Mouse (Mus musculus): ENCODE measurements around the gene Mapk8. TPM values are rescaled to one million over a fixed set of nuclear protein-coding genes. Genes with fewer than 3 reads are reported as not detected.

Mapk8 gene
- polyA plus RNA-seq, 1 experiment = 6.2 TPM

DNA sequence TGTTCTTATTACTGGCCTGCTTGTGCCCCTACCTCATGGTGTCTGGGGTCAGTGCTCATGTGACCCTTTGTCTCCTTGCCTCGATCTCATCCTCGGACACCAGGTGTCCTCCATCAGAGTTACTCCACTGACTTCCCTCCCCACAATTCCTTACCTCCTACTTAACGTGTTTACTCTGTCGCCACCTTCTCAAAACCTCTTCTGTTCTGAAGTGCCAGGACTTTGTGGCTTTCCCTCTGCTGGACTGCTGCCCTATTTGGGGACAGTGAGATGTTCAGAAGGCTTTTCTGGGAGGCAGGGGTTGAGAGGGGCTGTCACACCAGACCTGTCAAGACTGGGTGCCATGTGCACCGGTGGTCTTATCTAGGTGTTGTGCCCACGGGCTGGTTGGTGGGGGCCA lies 94.1 kb downstream of the Mapk8 start:
- 83% methylated on average over 6 of the region's 6 CpGs for WGBS

DNA sequence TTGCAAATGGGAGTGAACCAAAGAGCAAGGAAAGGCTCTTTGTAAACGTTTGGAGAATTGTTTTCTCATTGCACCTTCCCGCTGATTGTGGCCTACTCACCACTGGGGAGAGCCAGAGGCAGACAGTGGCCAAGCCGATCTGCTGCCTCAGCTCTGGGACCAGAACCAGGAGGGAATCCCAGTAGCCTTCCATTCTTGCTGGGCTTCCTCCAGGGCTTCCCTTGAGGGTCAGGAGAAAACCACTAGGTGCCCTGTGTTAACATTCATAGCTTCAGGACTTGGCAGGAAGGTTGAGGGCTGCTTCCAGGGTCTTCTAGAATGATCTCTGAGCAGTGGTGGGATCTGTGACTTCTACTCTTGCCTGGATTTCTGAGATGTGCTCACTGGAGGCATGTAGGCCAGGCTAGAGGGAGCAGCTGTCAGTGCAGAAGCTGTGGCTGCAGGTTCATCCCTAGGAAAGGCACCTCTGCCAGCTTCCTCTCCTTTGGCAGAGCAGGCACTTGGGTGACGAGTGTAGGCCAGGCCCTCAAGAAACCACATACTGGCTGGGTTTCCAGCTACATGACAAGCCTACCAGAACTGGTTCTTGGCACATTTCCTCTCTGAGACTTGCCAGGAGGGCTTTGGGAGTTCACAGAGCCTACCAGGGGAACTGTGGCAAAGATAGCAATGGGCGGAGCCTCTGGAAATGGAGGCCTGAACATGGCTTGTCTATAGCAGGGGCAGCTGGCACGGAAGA lies 94.8 kb downstream of the Mapk8 start:
- Histone ChIP-seq H3K4me3 (ENCODE audit: extremely low read depth, insufficient read depth, insufficient read length) (no peak overlapping the region), H3K27ac (ENCODE audit: insufficient read depth, low read length) (no peak overlapping the region), H3K27me3 (ENCODE audit: control insufficient read depth, insufficient read depth, low read length) (peaks cover 8% of the 10 kb centered on the region), H3K4me1 (ENCODE audit: control insufficient read depth, insufficient read depth, insufficient read length) (no peaks in the 10 kb centered on the region), H3K36me3 (ENCODE audit: control insufficient read depth, insufficient read depth, low read length) (no peaks in the 10 kb centered on the region)
- DNase-seq (ENCODE audit: low read depth in 1 of 2, low spot score in 2 of 2) = no peak
- 74% methylated on average over 6 of the region's 6 CpGs for WGBS
- TF ChIP-seq CTCF (IDR thresholded peaks at IDR 0.05; ENCODE audit: extremely low read depth, insufficient read depth, insufficient read length, insufficient replicate concordance) (no peak), POLR2A (IDR thresholded peaks at IDR 0.05; ENCODE audit: low read depth, low read length) (no peak)

More for the DNA sequence above, 94.1 kb downstream of the Mapk8 start:
- Histone ChIP-seq H3K36me3 (ENCODE audit: control insufficient read depth, insufficient read depth, low read length) (no peaks in the 10 kb centered on the region), H3K27me3 (ENCODE audit: control insufficient read depth, insufficient read depth, low read length) (peaks cover 8% of the 10 kb centered on the region), H3K27ac (ENCODE audit: insufficient read depth, low read length) (no peak overlapping the region), H3K4me1 (ENCODE audit: control insufficient read depth, insufficient read depth, insufficient read length) (no peaks in the 10 kb centered on the region), H3K4me3 (ENCODE audit: extremely low read depth, insufficient read depth, insufficient read length) (no peak overlapping the region)
- no peak for TF ChIP-seq POLR2A (IDR thresholded peaks at IDR 0.05; ENCODE audit: low read depth, low read length)
- no peak for DNase-seq (ENCODE audit: low read depth in 1 of 2, low spot score in 2 of 2)

DNA sequence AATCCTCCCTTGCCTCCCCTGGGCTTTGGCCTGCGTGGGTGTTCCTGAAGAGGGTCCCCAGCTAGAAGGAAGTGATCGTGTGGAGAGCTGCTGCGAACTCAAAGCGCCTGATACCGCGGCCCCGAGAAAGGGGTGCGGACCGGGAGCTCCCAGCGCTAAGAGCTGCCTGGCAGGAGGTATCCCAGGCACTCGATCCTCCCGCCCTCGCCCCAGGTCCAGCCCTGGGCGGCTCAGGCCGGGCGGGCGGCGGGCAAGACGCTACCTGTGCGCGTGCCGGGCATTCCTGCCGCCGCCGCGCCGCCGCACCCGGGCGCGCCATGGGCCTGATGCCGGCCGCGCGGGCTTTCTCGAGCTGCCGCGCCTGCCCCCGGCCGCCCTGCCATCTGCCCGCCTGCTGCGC lies 95.9 kb downstream of the Mapk8 start:
- H3K27me3 ChIP-seq (ENCODE audit: control insufficient read depth, insufficient read depth, low read length) = peaks cover 8% of the 10 kb centered on the region
- H3K4me3 ChIP-seq (ENCODE audit: extremely low read depth, insufficient read depth, insufficient read length) = no peak overlapping the region
- no peaks in the 10 kb centered on the region for H3K4me1 ChIP-seq (ENCODE audit: control insufficient read depth, insufficient read depth, insufficient read length)
- TF ChIP-seq CTCF (IDR thresholded peaks at IDR 0.05; ENCODE audit: extremely low read depth, insufficient read depth, insufficient read length, insufficient replicate concordance) (no peak), POLR2A (IDR thresholded peaks at IDR 0.05; ENCODE audit: low read depth, low read length) (no peak)
- no peaks in the 10 kb centered on the region for H3K36me3 ChIP-seq (ENCODE audit: control insufficient read depth, insufficient read depth, low read length)
- no peak overlapping the region for H3K27ac ChIP-seq (ENCODE audit: insufficient read depth, low read length)
- DNase-seq (ENCODE audit: low read depth in 1 of 2, low spot score in 2 of 2) = no peak
- WGBS = 3% methylated on average over 42 of the region's 42 CpGs

DNA sequence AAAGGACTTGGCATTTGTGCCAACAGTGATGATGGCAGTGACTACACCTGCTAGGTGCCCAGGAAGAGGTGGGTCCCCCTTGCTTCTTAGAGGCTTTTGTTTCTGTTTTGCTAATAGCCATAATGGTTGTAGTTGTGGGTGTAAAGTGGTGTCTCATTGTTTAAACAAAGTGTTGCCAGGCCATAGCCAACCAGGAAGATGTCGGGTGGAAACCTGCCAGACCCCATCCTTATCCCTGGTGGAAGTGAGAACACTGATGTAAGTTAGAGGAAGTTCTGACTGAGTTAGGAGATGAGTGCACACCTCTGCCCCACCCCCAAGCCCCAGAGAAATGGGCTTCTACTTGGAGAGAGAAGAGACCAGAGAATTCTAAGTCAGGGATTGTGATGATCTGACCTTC lies 98.8 kb downstream of the Mapk8 start:
- H3K27me3 ChIP-seq (ENCODE audit: control insufficient read depth, insufficient read depth, low read length) = peaks cover 8% of the 10 kb centered on the region
- no peak overlapping the region for H3K27ac ChIP-seq (ENCODE audit: insufficient read depth, low read length)
- DNase-seq (ENCODE audit: low read depth in 1 of 2, low spot score in 2 of 2) = no peak
- H3K4me3 ChIP-seq (ENCODE audit: extremely low read depth, insufficient read depth, insufficient read length) = no peak overlapping the region
- H3K36me3 ChIP-seq (ENCODE audit: control insufficient read depth, insufficient read depth, low read length) = no peaks in the 10 kb centered on the region
- H3K4me1 ChIP-seq (ENCODE audit: control insufficient read depth, insufficient read depth, insufficient read length) = no peaks in the 10 kb centered on the region
- no peak for TF ChIP-seq POLR2A (IDR thresholded peaks at IDR 0.05; ENCODE audit: low read depth, low read length)
- no peak for TF ChIP-seq CTCF (IDR thresholded peaks at IDR 0.05; ENCODE audit: extremely low read depth, insufficient read depth, insufficient read length, insufficient replicate concordance)
- WGBS = 59% methylated on average over 1 of the region's 1 CpGs

DNA sequence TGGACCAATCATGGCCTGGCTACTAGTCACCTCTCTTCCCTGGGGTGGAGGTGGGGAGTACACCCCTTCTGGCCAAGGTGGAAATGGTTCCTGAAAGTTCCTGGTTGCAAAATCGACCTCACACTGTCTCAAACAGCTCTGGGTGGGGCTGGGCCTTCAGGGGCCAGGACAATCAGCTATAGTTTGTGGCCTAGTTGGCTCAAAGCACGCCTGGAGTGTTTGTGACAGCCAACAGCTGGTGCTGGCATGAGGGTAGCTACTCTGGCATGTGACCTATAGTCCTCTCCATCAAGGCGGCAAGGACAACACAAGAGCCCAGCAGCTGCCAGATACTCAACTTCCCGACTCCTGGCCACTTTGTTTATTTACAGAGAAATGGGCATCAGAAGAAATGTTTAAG lies 99.2 kb downstream of the Mapk8 start:
- Histone ChIP-seq H3K27ac (ENCODE audit: insufficient read depth, low read length) (no peak overlapping the region), H3K27me3 (ENCODE audit: control insufficient read depth, insufficient read depth, low read length) (peaks cover 8% of the 10 kb centered on the region), H3K4me1 (ENCODE audit: control insufficient read depth, insufficient read depth, insufficient read length) (no peaks in the 10 kb centered on the region), H3K4me3 (ENCODE audit: extremely low read depth, insufficient read depth, insufficient read length) (no peak overlapping the region), H3K36me3 (ENCODE audit: control insufficient read depth, insufficient read depth, low read length) (no peaks in the 10 kb centered on the region)
- 63% methylated on average over 4 of the region's 4 CpGs for WGBS
- no peak for DNase-seq (ENCODE audit: low read depth in 1 of 2, low spot score in 2 of 2)
- TF ChIP-seq POLR2A (IDR thresholded peaks at IDR 0.05; ENCODE audit: low read depth, low read length) (no peak), CTCF (IDR thresholded peaks at IDR 0.05; ENCODE audit: extremely low read depth, insufficient read depth, insufficient read length, insufficient replicate concordance) (no peak)

DNA sequence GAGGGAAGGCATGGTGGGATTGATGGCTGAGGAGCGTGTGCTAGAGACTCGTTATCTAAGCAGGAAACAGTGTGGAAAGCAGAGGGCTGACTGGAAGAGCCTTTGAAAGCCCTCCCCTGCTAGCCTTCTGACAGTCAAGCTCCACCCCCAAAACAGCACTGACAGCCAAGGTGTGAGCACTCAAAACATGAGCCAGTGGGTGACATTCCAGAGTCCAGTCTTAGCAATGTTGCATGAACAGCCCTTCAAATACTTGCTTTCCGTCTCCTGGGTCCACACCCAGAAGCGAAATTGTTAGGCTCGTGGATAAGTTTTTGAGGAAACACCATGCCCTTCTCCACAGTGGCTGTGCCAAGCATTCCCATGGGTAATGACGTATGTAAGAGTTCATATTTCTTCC lies 100.4 kb downstream of the Mapk8 start:
- 54% methylated on average over 6 of the region's 6 CpGs for WGBS
- no peaks in the 10 kb centered on the region for H3K4me1 ChIP-seq (ENCODE audit: control insufficient read depth, insufficient read depth, insufficient read length)
- DNase-seq (ENCODE audit: low read depth in 1 of 2, low spot score in 2 of 2) = no peak
- TF ChIP-seq POLR2A (IDR thresholded peaks at IDR 0.05; ENCODE audit: low read depth, low read length) (no peak), CTCF (IDR thresholded peaks at IDR 0.05; ENCODE audit: extremely low read depth, insufficient read depth, insufficient read length, insufficient replicate concordance) (no peak)
- peaks cover 7% of the 10 kb centered on the region for H3K27me3 ChIP-seq (ENCODE audit: control insufficient read depth, insufficient read depth, low read length)
- no peaks in the 10 kb centered on the region for H3K36me3 ChIP-seq (ENCODE audit: control insufficient read depth, insufficient read depth, low read length)
- no peak overlapping the region for H3K4me3 ChIP-seq (ENCODE audit: extremely low read depth, insufficient read depth, insufficient read length)
- H3K27ac ChIP-seq (ENCODE audit: insufficient read depth, low read length) = no peak overlapping the region

DNA sequence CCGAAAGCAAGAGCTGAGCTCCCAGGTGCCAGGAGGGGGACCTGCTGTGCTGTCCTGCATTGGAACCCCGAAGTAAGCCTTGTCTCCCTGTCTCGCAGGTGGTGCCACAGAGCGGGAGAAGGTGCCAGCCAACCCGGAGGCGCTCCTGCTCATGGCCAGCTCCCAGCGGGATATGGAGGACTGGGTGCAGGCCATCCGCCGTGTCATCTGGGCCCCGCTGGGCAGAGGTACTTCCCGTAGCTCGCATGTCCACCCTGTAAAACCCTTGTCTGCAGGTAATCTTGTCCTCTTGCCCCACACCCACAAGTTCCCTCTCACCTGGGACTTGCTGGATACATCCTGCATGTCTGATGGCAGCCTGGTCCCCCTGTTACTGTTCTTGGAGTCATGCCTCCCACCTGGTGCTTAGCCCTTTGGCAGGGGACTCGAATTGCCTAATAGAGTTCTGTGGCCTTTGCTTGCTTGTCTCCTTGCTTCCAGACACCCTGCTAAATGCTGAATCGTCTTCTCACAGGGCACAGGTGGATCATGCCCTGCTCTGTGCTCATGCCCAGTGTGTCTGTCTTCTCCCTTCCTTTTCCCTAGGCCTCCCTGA lies 103.7 kb downstream of the Mapk8 start:
- no peaks in the 10 kb centered on the region for H3K36me3 ChIP-seq (ENCODE audit: control insufficient read depth, insufficient read depth, low read length)
- no peak overlapping the region for H3K4me3 ChIP-seq (ENCODE audit: extremely low read depth, insufficient read depth, insufficient read length)
- TF ChIP-seq CTCF (IDR thresholded peaks at IDR 0.05; ENCODE audit: extremely low read depth, insufficient read depth, insufficient read length, insufficient replicate concordance) (no peak), POLR2A (IDR thresholded peaks at IDR 0.05; ENCODE audit: low read depth, low read length) (no peak)
- H3K4me1 ChIP-seq (ENCODE audit: control insufficient read depth, insufficient read depth, insufficient read length) = no peaks in the 10 kb centered on the region
- DNase-seq (ENCODE audit: low read depth in 1 of 2, low spot score in 2 of 2) = no peak
- 84% methylated on average over 14 of the region's 14 CpGs for WGBS
- H3K27me3 ChIP-seq (ENCODE audit: control insufficient read depth, insufficient read depth, low read length) = no peaks in the 10 kb centered on the region
- no peak overlapping the region for H3K27ac ChIP-seq (ENCODE audit: insufficient read depth, low read length)

All from spleen, adult 2 months (tissue).